Mouse (Mus musculus) ovary, postnatal 10 days (tissue): ENCODE measurements around the gene Gm10642.

Experiments
- DNase-seq: peaks from one replicate; pipeline ENCODE4 v3.0.0; 2022; ENCODE audit warnings: low spot score

Gene Gm10642

DNA sequence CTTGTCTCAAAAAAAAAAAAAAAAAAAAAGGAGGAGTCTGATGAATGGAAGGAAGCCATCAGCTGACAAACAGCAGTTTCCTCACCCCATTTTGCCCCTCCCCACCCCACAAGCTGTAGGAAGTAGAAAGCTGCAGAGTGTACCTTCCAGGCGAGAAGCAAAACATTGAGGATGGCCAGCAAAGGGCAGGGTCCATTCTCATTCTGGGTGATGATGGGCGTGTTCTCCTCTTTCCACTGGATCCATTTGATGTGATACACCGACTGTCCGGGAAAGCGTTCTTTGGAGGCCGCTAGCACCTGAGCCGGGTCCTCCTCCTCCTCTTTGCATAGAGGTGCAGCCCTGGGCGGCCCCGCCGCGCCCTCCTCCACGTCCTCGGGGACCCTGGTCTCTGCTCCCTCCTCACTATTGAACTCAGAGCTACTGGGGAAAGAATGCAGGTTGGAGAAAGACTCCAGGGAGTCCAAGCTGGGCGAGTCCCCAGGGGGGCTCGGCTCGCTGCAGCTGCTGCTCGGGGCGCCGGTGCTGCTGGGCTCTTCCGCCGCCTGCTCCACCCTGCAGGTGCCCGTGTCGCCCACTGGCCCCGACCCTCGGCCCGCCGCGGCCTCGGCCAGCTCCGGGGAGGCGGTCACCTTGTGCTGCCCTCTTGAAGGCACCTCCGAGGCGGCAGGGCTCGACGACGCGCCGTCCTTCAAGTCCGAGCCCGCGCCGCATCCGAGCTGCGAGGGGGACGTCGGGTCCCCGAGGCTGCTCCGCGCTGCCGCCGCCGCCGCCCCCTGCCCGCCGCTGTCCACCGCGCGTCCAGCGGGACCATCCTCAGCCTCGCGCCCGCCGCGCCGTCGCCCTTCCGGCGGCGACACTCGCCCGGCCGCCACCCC, at the start of gene Gm10642:
TSS of gene Gm10642 (plus strand) at position 122 of the 878 bp plus-strand sequence.
- peak; percentile 23 for DNase-seq

DNA sequence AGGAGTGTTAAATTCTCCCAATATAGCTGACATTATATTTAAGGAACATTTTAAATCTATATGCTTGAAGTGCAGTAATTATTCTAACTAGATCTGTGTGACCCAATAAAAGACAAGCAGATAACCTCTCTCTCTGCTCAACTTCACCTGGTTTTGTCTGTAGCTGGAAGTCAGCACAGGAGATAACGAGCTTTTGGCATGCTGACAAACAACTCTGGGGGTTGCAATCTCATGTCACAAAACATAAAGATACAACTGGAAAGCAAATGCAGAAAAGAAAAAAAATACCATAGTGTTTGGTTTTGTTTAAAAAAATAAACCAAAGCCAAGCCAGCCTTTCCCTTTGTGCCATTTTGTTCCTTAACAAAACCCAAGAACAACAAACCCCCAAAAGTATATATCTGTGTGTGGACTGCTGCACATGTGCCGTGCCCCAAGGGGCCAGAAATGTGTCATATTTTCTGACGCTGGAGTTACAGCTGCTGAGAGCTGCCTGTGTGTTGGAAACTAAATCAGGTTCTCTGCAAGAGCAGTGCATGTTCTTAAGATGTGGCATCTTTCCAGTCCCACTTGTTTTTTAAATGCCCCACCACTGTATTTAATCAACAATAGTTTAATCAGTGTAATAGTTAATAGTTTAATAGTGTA, 44.9 kb upstream of the Gm10642 start:
- DNase-seq = no peak

DNA sequence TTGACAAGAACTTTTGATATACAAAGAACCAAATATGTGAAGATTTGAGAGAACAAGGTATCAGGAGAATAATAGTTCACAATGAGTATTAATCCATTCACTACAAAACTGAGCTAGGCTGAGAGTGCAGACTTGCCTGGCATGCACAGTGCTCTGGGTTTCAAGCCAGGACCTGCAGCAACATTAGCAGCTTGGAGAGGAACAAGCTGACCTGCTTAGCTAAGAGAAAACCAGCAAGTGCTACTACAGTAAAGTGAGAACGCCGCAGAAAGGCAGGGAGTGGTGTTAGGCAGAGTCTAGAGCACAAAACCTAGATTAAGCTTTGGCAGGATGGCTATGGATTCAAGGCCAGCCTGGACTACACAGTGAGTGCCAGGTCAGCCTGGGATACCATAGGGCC, 26.3 kb upstream of the Gm10642 start:
- DNase-seq = no peak

DNA sequence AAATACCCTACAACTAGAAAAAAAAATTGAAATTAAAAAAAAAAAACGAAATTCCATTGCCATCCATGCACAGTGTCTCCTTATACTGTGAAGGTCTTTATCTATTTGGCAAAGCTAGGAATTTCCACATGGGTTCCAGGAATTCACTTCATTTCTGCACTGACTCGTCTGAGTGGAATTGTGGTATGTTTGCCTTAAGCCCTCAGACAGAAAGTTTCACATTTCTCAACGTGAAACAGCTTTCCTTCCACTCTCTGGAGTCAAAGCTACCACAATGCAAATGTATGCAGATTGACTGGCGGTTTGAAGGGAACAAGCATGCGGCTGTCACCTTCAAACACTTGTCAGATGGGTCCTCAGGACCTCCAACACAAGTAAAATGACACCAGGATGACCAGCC, 24.4 kb upstream of the Gm10642 start:
- DNase-seq = no peak

DNA sequence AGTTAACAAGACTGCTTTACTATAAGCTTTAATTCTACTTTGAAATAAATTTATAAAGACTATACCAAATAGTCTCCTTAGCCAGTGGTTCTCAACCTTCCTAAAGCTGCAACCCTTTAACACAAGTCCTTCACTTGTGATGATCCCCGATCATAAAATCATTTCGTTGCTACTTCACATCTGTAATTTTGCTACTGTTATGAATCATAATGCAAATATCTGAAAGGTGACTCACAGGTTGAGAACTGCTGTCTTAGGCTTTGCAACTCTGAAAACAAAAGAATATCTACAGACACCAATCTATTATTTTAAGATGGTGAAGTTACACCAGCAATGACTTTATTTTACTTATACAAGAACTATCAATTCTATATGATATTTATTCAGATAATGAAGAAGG, 19.3 kb upstream of the Gm10642 start:
- DNase-seq = no peak

DNA sequence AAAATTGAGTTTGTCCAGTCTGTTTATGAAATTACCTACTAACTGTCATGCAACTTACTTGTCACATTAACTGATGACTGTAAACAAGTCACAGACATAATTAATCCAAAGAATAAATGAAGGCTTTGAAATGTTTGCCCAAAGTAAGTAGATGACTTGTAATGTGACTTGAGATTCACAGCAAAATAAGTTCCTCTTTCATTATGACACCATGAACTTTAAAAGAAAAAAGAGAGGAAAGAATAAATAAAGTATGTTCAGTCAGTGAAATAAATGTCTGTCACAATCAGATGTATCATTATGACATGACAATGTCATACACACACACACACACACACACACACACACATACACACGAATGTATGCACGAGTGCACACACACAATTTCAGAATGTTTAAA, 5.8 kb upstream of the Gm10642 start:
- no peak for DNase-seq

DNA sequence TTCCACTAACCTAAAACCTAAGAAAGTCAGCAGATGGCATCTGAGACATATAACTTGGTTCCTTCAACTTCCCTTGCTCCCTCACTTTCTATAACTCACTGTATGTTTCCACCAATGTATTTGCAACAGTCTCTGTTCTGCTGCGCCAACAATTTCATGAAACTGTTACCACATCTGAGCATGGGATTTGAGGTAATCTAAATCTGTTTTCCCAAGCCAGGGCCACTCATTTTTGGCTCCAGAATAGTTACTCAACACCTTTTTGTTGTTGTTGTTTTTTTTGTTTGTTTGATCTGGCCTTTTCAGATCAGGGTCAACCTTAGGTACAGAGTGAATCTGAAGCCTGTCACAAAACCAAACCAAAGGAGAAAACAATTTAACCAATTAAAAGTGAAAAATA, 5.1 kb upstream of the Gm10642 start:
- no peak for DNase-seq

DNA sequence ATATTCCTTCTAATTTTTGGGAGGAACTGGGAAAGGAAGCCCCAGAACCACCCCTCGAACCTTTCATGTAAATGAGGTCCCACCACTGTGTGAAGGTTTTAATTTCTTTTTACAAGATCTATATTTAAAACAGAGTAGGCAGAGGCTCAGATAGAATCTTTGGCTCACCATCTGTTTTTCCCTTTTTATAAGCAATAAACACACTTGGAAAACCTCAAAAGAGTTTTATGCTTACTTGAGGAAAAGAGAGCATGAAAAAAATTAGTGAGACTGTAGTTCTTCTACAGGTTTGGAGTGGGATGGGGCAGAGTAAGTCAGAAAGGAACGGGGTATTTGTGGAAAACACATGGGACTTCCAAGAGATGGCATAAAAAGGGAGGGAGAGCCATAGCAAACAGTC, 3.8 kb upstream of the Gm10642 start:
- DNase-seq = no peak

DNA sequence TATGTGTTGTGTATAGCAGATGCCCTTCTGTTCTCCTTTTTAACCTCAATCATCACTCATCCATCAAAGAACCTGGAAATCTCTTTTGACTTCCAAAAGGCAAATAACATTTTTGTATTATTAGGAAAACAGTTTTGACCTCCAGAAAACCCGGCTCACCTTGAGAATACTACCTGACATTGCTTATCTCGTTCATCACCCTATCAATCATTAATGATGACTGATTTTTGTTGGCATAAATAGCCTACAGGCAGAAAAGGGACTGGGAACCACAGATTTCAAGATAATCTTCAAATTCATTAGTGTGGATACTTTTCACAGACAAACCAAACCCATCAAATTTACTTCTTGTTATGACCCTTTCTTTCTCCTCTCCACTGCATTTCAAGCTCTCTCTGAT, 2.2 kb upstream of the Gm10642 start:
- DNase-seq = no peak

DNA sequence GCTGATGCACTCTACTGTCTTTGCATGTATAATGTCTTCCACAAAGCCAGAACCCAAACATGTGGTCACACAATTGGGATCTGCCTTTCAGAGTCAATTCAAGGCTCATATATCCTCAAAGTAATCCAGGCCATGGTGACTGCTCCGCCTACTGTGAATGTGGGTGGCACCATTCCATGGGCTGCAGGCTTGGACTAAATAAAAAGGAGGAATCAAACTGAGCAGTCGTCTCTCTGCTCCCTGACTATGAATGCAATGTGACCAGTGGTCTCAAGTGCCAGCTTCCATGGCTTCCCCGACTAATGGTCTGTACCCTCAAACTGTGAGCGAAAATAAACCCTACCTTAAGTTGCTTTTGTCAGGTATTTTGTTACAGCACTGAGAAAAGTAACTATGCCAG, 1.6 kb upstream of the Gm10642 start:
- no peak for DNase-seq

DNA sequence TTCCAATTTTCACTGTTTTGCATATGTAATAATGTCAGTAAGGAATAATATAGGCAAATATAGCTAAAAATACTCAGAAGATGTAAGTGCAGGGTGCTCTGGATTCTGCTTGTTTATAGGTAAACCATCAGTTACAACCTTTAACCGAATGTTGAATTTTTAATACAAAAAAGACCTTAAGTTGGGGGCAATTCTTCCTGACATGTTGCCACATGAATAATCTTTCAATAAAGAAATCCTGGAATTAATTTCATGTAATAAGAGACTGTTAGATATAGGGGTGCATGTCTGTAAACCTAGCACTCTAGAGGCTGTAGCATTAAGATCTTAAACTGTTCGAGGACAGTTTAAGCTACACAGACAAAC, 304 bp upstream of the Gm10642 start:
- no peak for DNase-seq

DNA sequence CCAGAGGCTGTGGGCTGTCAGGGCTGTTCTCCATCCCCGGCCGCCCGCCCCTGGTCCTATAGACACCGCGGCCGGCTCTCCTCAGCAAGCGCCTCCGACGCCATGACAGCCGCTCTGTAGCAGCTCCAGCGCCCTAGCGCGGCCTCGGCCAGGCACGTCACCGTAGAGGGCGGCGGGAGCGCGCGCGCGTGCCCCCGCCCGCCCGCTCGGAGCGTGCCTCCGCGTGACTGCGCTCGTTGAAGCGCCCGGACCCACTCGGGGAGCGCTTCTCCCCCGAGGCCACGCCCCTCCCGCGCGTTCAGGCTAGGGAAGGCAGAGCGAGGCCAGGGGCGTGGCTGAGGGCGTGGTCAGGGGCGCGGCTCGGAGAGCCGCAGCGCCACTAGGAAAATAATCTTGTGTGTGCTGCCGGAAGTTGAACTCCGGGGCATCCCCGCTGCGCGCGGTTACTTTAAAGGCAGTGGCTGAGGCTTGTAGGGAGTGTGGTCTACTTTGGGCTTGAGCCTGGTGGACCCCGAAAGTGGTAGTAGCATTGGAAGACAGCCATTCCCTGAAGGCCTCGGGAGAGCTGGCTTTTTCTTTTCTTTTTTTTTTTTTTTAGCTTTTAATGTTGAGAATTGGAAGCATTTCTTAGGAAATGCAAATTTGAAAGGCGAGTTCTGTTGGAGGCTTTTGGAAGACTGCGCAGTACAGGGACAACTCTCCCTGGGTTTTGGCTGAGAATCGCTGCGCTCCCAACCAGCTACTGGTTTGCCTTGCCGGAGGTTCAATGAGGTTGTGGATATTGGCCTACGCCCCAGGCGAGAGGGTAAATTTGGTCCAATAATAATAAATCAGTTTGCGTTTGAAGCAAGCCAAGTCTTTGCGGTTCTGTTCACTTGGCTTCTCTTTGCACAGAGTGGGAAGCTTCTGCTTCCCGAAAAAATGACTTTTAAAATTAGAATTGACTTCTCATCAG, 1.2 kb downstream of the Gm10642 start, which contains the start of gene Mindy2:
TSS of gene Mindy2 (minus strand) at position 162 of the 955 bp plus-strand sequence.
- DNase-seq = peak; percentile 64

DNA sequence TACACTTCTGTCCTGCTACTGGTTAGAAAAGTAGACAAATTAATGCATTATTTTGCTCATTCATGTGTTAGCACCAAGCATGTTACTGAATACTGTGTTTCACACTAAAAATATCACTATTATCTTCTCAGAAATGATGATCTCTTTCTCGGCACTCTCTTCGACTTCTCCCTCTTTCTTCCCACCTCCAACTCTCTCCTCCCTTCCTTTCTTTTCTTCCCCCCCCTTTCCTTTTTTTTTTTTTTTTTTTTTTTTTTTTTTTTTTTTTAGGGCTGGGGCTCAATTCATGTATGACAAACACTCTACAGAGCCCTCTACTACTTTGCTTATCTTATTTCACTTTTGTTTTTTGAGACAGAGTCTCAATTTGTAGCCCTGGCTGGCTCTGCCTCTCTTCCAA, 2.2 kb downstream of the Gm10642 start:
- DNase-seq = no peak

DNA sequence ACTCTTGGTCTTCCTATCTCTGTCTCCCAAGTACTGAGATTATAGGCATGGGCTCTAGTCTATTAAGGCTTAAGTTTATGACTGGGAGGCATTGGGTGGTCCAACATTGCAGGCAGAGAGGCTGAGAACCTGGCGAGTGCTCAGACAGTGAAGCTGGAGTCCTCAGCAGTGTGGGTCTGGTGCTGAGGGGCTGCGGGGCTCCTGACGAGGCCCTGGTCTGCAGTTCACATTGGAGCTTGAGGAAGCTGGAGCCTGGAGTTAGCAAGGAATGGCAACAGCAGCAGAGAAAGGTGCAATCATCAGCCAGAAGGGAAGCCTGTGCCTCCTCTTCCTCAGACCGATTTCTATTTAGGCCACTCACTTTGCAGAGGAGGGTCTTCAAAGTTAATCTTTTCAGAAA, 8.8 kb downstream of the Gm10642 start:
- no peak for DNase-seq

DNA sequence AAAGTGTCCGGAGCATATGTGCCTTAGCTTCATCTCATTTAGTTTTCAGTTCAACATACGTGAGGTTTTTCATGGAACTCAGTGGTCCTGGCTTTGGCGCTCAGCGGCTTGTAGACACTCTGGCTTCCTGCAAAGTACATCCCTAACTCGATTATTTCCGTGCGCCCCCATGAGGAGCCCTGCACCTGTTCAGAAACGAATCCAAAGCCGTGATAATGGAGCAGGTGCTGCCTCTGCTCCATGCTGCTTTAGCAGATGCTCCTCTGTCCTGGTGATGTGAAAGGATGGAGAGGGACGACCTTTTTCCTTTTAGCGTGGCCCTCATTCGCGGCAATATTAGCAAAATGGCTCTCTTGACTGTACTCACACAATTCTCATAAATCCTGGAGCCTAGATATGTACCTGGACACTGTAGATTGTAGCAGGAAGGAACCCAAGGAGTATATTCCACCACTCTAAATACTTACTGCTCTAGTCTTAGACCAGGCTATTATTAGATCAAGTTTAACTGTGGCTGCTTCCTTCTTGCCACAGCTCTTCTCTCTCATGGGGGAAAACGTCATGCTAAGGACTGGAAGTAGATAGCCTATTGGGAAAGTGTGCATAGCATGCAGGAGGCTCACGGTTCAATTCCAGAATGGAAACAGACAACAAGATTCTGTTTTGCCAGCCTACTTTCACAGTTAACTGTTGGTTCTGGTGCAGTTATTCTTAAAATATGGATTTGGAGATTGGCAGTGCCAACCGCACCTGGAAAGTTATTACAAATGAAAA, 9.5 kb downstream of the Gm10642 start:
- no peak for DNase-seq

DNA sequence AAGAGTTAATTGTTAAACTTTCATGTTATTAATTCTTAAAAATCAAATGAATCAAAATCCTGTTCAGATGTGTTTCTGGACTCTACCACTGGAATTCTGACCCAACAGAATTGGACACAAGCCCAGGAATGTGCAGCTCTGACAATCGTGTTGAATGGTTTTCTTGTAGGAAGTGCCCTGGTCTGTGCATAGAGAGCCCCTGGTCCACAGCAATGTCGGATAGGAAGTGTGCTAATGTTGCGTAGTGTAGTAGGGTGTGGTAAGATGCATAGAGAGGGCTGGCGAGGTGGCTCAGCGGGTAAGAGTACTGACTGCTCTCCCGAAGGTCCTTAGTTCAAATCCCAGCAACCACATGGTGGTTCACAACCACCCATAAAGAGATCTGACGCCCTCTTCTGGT, 10.8 kb downstream of the Gm10642 start:
- no peak for DNase-seq

DNA sequence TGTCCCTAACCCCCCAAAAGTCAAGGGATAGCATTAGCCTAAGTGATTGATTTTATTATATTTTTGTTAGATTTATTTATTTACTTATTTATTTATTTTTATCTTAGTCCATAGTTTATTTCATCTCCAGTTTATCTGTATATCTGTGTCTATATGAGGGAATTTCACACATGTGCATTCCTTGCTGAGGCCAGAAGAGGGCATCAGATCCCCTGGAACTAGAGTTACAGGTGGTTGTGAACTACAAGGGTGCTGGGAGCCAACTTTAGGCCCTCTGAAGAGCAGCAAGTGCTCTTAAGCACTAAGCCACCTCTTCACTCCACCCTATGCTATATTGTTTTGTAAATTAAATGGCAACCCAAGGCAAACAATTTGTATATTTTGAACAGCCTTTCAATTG, 12.0 kb downstream of the Gm10642 start:
- DNase-seq = no peak

DNA sequence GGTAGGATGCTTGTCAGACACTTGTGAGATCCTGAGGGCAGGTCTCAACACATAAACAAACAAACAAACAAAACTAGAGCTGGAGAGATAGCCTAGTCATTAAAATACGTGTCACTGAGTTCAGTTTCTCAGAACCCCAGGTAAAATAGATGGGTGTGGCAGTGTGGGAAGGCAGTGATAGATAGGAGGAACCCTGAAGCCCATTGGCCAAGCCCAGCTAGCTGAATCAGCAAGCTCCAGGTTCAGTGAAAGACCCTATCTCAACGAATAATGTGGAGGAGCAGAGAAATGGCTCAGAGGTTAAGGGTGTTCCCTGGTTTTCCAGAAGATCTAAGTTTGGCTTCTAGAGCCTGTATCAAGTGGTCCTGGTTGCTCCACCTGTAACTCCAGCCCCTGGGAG, 13.1 kb downstream of the Gm10642 start:
- DNase-seq = no peak

DNA sequence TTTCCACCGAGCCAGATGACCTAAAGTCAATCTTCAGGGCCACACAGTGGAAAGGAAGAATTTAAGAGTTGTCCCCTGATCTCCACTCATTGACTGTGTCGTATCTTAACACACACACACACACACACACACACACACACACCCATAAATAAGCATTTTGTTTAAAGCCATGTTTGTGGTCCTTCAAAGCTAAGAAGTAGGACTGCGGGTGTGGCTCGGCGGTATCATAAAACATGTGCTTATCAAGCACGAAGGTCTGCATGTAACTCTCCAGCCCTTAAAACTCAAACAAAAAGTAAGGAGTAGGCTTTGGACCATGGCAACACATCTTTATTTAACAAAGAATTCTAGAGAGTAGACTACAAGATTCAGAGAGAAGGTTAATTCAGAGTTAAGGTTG, 14.3 kb downstream of the Gm10642 start:
- DNase-seq = no peak

DNA sequence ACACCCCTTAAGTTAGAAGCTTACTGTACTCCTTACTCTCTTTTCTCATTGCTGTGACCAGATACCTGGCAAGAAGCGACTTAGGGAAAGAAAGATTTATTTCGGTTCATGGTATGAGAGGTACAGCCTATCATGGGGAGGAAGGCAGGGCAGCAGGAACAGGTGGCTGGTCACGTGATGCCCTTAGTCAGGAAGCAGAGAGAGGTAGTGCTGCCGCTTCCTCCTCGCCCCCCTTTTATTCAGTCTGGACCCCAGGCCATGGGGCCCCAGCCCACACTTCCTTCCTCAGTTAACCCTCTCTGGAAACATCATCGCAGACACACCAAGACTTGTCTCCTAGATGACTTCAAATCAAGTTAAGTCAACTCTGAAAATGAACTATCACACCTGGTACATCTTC, 15.2 kb downstream of the Gm10642 start:
- no peak for DNase-seq

DNA sequence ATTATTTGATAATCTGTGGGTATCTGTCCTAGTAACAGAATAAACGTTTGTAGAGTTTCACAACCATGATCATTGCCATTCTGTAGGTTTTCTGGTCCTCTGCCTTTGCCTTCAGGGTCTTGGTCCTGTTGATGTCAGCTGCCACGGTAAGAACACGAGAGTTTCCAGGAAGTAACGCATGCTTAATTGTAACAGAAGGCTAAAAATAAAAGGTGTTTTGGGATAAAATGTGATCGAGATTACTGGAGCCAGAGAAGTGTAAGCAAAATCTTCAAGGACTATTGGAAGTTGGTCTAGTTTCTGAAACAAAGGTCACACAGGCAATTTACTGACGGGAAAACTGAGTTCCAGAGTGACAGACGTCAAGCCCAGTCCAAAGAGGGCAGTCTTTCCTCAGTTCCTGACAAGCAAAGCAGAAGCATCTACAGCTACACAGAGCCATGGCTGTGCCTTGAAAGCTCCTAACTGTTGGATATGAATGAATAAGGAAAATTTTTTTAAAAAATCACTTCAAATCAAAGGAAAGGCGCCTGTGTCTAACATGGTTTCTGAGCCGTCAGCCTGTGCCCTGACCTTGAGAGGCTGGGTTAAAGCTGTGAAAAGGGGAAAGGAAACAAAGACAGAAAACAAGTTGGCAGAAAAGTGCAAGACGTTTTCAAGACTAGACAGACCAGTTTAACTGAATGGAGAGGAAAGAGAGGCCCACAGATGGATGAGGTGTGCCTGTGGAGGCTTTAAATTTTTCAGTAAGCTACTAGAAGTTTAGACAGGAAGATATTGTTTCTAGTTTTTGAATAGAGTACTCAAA, 15.9 kb downstream of the Gm10642 start:
- no peak for DNase-seq
